Mouse (Mus musculus): Measurements from ENCODE around the gene Gm14151.

GRCm38 (mm10) chr2:151039726-151040125, 52.4 kb downstream of the Gm14151 start:
- no peak for TF ChIP-seq CTCF (IDR thresholded peaks at IDR 0.05; ENCODE audit: extremely low read depth, insufficient read depth, low read length)
- no peak for TF ChIP-seq POLR2A (IDR thresholded peaks at IDR 0.05; ENCODE audit: extremely low read depth, insufficient read depth, low read length)

All from cortical plate, adult 2 months (tissue).